Comparison of ENCODE assay signal across 27 mouse cellular contexts in the genomic region with DNA sequence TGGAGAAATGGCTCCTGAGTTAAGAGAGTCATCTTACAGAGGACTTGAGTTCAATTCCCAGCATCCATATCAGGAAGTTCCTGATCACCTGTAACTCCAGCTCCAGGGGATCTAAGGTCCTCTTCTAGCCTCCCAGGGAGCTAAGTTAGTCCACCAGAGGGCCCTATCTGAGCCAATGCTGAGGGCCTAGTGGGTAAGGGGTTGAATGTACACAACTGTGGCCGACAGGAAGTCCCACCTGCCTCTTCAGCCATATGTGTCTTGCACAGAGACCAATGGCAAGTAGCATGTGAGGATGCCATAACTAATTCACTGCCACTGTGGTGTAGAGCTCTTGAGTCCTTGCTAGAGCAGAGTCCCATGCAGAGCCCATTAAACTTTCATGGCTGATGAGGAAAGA. TPM values are rescaled to one million over a fixed set of nuclear protein-coding genes. Genes with fewer than 3 reads are reported as not detected.
"Had no signal": no experiment of that assay in that cellular context is flagged by ENCODE, and none has a peak within 500 bp of the region (broad histone marks: within the 10 kb centered on the region; RNA-seq: fewer than 3 reads in every experiment).

No protein-coding gene starts in this region.

- H3K27ac ChIP-seq: kidney, postnatal 0 days; layer of hippocampus, adult 2 months; limb, embryonic 10.5 days; limb, embryonic 13.5 days; liver, embryonic 12.5 days; liver, embryonic 15.5 days; neural tube, embryonic 12.5 days; neural tube, embryonic 15.5 days had no signal

- H3K27me3 ChIP-seq: limb, embryonic 13.5 days; liver, embryonic 12.5 days; liver, embryonic 15.5 days; neural tube, embryonic 12.5 days; neural tube, embryonic 15.5 days had no signal

- ATAC-seq: liver, embryonic 12.5 days had no signal

- H3K9me3 ChIP-seq: limb, embryonic 10.5 days; liver, embryonic 12.5 days; liver, embryonic 15.5 days; neural tube, embryonic 12.5 days; neural tube, embryonic 15.5 days had no signal

- H3K9ac ChIP-seq: limb, embryonic 13.5 days; liver, embryonic 12.5 days; liver, embryonic 15.5 days; neural tube, embryonic 12.5 days; neural tube, embryonic 15.5 days had no signal

- H3K4me2 ChIP-seq: limb, embryonic 13.5 days; liver, embryonic 12.5 days; liver, embryonic 15.5 days; midbrain, embryonic 11.5 days; neural tube, embryonic 12.5 days; neural tube, embryonic 15.5 days had no signal

- H3K4me1 ChIP-seq: limb, embryonic 10.5 days; liver, embryonic 12.5 days; liver, embryonic 15.5 days; neural tube, embryonic 12.5 days; neural tube, embryonic 15.5 days had no signal

- DNase-seq: kidney, adult 11 months; kidney, postnatal 25 days; layer of hippocampus, adult 9-11 months; liver; lung, adult 18-20 months; lung, postnatal 14 days; lung, postnatal 4 days; midbrain, embryonic 14.5 days; retina, postnatal 1 day; right cerebral cortex, postnatal 25 days; spleen, adult 18-20 months; thymus, postnatal 25 days had no signal

- H3K36me3 ChIP-seq: limb, embryonic 10.5 days; limb, embryonic 13.5 days; liver, embryonic 12.5 days; liver, embryonic 15.5 days; neural tube, embryonic 12.5 days; neural tube, embryonic 15.5 days had no signal

- H3K4me3 ChIP-seq: layer of hippocampus, adult 2 months; limb, embryonic 10.5 days; limb, embryonic 13.5 days; liver, embryonic 12.5 days; liver, embryonic 15.5 days; neural tube, embryonic 12.5 days; neural tube, embryonic 15.5 days had no signal

RNA-seq across cellular contexts. Expression of a gene that starts 44.4 kb away (rescaled TPM):
- total RNA-seq: layer of hippocampus, adult 2 months; layer of hippocampus, postnatal 25 days; megakaryocyte progenitor cell, adult 5-6 weeks; megakaryocyte-erythroid progenitor cell, adult 5-6 weeks had no signal
- polyA plus RNA-seq: kidney, embryonic 14.5 days; kidney, postnatal 0 days; limb, embryonic 10.5 days; limb, embryonic 13.5 days; liver, embryonic 15.5 days; lung, embryonic 16.5 days; midbrain, embryonic 11.5 days; midbrain, embryonic 14.5 days; neural tube, embryonic 12.5 days; stomach, embryonic 14.5 days had no signal
